Mouse (Mus musculus) lung, postnatal 0 days (tissue): ENCODE measurements around the gene Slc38a5. TPM values are rescaled to one million over a fixed set of nuclear protein-coding genes. Genes with fewer than 3 reads are reported as not detected.

Experiments
- ATAC-seq: fragments of 200-750 bp; cut with Nextera tagmentation; 2 replicates; pipeline ENCODE4 v1.8.0; 2017; ENCODE audit warnings: moderate library complexity
- DNase-seq: peaks from one replicate; pipeline ENCODE4 v3.0.0-alpha.2; 2016; ENCODE audit warnings: low spot score
- H3K27ac ChIP-seq: fragments of 300-500 bp; sonication (generic); 2 replicates; pipeline ENCODE4 v1.5.1; 2014; ENCODE audit warnings: antibody characterized with exemption, mild to moderate bottlenecking, low read length, mixed read lengths
- H3K27me3 ChIP-seq: fragments of 300-500 bp; sonication (generic); replicated peaks from 2 replicates; pipeline ENCODE4 v1.6.1; 2014; ENCODE audit warnings: low read length, mixed read lengths; ENCODE audit not compliant: insufficient read depth
- H3K36me3 ChIP-seq: fragments of 300-500 bp; sonication (generic); 2 replicates; pipeline ENCODE4 v1.6.1; 2014; ENCODE audit warnings: low read length, mixed read lengths; ENCODE audit not compliant: insufficient read depth
- H3K4me1 ChIP-seq: fragments of 300-500 bp; sonication (generic); 2 replicates; pipeline ENCODE4 v1.6.1; 2014; ENCODE audit warnings: antibody characterized with exemption, low read depth, low read length, mixed read lengths; ENCODE audit not compliant: insufficient read depth
- H3K4me2 ChIP-seq: fragments of 300-500 bp; sonication (generic); replicated peaks from 2 replicates; pipeline ENCODE4 v1.6.1; 2014; ENCODE audit warnings: low read depth, mild to moderate bottlenecking, low read length, moderate library complexity, mixed read lengths
- H3K4me3 ChIP-seq: fragments of 300-500 bp; sonication (generic); 2 replicates; pipeline ENCODE4 v1.5.1; 2014; ENCODE audit warnings: low read depth, low read length
- H3K9ac ChIP-seq: fragments of 300-500 bp; sonication (generic); replicated peaks from 2 replicates; pipeline ENCODE4 v1.6.1; 2014; ENCODE audit warnings: low read depth, mild to moderate bottlenecking
- H3K9me3 ChIP-seq: fragments of 300-500 bp; sonication (generic); 2 replicates; pipeline ENCODE4 v1.6.1; 2016; ENCODE audit warnings: low read length, mixed read lengths
- CTCF ChIP-seq: IDR thresholded peaks from 2 replicates; pipeline ENCODE4 v1.5.1; 2016; ENCODE audit warnings: antibody characterized with exemption, mild to moderate bottlenecking
- EP300 ChIP-seq: IDR thresholded peaks from 2 replicates; pipeline ENCODE4 v1.6.1; 2016; ENCODE audit warnings: antibody characterized with exemption, mild to moderate bottlenecking, control low read depth
- WGBS: fragments of 180-500 bp; shearing (Covaris S2); extraction: QIAGEN DNeasy Blood & Tissue Kit; methylation state at CpG from one replicate; pipeline ENCODE4 v1.1.7; 2014; 5-methylcytosine and 5-hydroxymethylcytosine counted together
- polyA plus RNA-seq: library from polyadenylated mRNA; unstranded; fragments of >200 nt; fragmentation: Nextera tagmentation; extraction: Ambion mirVana; gene quantifications from 2 replicates; pipeline ENCODE4 v1.2.1, GENCODE M21; 2015

Gene Slc38a5
- polyA plus RNA-seq, 1 experiment from 2014 or later: 88.1 TPM

DNA sequence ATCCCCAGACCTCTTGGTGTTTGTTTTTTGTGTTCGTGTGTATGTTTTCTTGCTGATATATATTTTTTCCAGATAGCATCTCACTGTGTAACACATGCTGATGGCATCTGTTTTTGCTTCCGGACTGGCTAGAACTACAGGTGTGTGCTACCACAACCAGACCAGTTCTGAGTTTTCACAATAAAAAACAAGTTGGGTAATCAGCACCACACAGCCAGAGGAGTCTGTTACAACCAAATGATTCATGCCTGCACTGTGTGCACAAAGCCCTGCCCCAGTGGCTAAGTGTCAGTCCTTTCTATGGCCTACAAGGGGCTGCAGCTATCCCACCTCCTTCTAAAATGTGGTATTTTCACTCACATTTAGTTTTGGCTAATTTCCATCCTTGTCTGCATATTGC lies 34.2 kb upstream of the Slc38a5 start:
- Histone ChIP-seq H3K36me3 (no peaks in the 10 kb centered on the region), H3K4me1 (no peaks in the 10 kb centered on the region), H3K27me3 (no peaks in the 10 kb centered on the region), H3K9me3 (no peaks in the 10 kb centered on the region), H3K27ac (no peak overlapping the region), H3K9ac (no peak overlapping the region), H3K4me3 (no peak overlapping the region), H3K4me2 (no peak overlapping the region)
- TF ChIP-seq CTCF (no peak), EP300 (no peak)
- WGBS: 79% methylated on average over 2 of the region's 2 CpGs
- DNase-seq (no peak), ATAC-seq (no peak)

DNA sequence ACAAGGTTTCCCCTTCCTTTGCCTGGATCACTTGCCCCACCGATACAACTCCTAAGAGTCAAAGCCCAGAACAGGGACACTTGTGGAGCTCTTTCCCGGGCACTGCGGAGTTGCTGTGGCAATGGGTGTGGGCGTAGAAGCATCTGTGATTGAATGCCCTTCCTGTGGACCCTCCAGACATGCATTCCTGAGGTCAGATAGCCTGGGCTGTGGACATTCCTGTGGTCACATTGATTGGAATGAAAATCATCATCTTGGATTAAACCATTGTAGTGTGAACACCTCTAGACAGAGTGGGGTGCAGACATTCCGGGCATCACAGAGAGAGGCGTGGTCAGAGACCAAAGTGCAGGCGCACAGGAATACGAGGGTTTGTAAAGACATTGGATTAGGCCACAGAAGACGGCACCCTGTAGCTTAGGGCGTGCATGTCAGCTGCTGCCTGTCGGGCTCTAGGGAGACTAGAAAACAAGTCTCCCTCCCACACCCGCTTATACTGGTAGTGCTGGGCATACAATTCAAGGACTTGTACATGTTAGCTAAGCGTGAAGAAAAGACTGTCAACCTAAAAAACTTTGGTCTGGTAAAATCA lies 32.0 kb upstream of the Slc38a5 start:
- Histone ChIP-seq H3K36me3 (no peaks in the 10 kb centered on the region), H3K9ac (no peak overlapping the region), H3K9me3 (no peaks in the 10 kb centered on the region), H3K4me2 (no peak overlapping the region), H3K4me1 (no peaks in the 10 kb centered on the region), H3K27ac (no peak overlapping the region), H3K27me3 (no peaks in the 10 kb centered on the region), H3K4me3 (no peak overlapping the region)
- WGBS: 65% methylated on average over 13 of the region's 13 CpGs
- no peak for TF ChIP-seq EP300
- TF ChIP-seq CTCF: no peak
- ATAC-seq: peak; percentile 82
- DNase-seq: peak; percentile 23

DNA sequence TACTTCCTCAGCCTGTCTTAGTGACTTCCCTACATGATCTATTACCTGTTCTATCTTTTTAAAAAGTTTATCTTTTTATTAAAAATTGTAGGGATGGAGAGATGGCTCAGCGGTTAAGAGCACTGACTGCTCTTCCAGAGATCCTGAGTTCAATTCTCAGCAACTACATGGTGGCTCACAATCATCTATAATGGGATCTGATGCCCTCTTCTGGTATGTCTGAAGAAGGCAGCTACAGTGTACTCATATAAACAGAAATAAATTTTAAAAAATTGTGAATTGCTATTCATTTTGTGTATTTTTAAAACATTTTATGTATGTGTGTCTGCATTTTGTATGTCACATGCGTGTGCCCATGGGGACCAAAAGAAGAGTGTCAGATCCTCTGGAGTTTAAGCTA lies 23.3 kb upstream of the Slc38a5 start:
- Histone ChIP-seq H3K4me1 (no peaks in the 10 kb centered on the region), H3K9ac (no peak overlapping the region), H3K27me3 (no peaks in the 10 kb centered on the region), H3K4me3 (no peak overlapping the region), H3K27ac (no peak overlapping the region), H3K36me3 (no peaks in the 10 kb centered on the region), H3K9me3 (no peaks in the 10 kb centered on the region), H3K4me2 (no peak overlapping the region)
- ATAC-seq (no peak), DNase-seq (no peak)
- WGBS: 78% methylated on average over 2 of the region's 2 CpGs
- TF ChIP-seq CTCF (peak; percentile 54), EP300 (no peak)

DNA sequence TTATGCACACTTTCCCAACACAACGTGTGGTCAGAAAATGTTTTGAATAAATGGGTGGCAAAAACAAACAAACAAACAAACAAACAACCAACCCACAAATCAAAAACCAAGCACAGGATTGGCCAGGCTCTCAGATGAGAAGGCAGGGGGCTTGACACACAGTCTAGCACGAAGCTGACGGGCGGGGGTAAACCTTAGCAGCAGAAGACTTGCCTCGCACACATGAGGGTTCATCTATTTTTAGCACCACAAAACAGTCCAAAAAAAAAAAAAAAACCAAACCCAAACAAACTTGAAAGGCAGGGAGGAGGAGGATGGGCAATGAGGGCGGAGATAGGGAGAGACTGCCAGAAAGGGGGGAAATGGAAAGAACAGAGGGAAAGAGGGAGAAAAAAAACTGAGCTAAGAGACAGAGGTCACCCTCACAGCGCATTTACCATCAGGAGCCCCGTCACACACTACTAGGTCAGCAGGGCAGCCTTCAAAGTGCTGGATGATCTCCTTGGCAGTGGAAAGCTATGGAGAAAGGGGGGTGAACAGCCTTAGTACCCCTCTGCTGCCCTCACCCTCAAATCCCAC lies 22.3 kb upstream of the Slc38a5 start:
- no peaks in the 10 kb centered on the region for H3K9me3 ChIP-seq
- no peaks in the 10 kb centered on the region for H3K4me1 ChIP-seq
- H3K4me3 ChIP-seq: no peak overlapping the region
- H3K27ac ChIP-seq: no peak overlapping the region
- H3K36me3 ChIP-seq: no peaks in the 10 kb centered on the region
- peak; percentile 37 for ATAC-seq
- TF ChIP-seq CTCF: no peak
- TF ChIP-seq EP300: no peak
- H3K9ac ChIP-seq: no peak overlapping the region
- H3K27me3 ChIP-seq: no peaks in the 10 kb centered on the region
- H3K4me2 ChIP-seq: no peak overlapping the region
- peak; percentile 69 for DNase-seq
- 50% methylated on average over 8 of the region's 8 CpGs for WGBS

DNA sequence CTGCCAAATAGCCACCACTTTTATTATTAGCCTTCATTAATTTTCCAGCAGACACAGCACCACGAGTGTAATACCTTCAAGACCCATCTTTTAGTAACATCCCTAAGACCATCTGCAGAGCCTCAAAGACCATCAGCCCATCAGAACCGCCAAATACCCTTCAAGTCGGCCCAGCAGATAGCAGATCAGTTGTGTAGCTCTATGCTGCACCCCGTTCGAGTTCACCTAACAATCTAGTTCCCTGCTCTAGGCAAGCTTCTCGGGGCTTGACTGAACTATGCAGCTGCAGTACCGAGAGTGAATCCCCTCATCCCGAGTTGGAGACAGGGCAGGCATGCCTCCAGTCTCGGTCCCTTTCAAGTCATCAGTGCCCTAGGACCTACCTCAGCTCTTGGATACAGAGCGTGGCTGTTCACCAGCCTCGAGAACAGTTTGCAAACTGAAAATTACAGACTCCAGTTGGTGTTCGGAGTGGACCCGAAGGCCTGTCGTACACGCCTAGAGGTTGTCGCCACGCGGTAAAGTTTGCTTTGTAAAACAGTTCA lies 19.1 kb upstream of the Slc38a5 start:
- Histone ChIP-seq H3K36me3 (no peaks in the 10 kb centered on the region), H3K9ac (peak overlapping the region; percentile 50), H3K4me1 (no peaks in the 10 kb centered on the region), H3K9me3 (no peaks in the 10 kb centered on the region), H3K4me3 (peak overlapping the region; percentile 51), H3K27ac (0 out of 2 replicates have a peak overlapping the region, but pooled peaks have one; percentile 57), H3K4me2 (peak overlapping the region; percentile 55), H3K27me3 (no peaks in the 10 kb centered on the region)
- no peak for DNase-seq
- peak; percentile 32 for ATAC-seq
- 12% methylated on average over 18 of the region's 18 CpGs for WGBS
- TF ChIP-seq CTCF: no peak
- TF ChIP-seq EP300: no peak

DNA sequence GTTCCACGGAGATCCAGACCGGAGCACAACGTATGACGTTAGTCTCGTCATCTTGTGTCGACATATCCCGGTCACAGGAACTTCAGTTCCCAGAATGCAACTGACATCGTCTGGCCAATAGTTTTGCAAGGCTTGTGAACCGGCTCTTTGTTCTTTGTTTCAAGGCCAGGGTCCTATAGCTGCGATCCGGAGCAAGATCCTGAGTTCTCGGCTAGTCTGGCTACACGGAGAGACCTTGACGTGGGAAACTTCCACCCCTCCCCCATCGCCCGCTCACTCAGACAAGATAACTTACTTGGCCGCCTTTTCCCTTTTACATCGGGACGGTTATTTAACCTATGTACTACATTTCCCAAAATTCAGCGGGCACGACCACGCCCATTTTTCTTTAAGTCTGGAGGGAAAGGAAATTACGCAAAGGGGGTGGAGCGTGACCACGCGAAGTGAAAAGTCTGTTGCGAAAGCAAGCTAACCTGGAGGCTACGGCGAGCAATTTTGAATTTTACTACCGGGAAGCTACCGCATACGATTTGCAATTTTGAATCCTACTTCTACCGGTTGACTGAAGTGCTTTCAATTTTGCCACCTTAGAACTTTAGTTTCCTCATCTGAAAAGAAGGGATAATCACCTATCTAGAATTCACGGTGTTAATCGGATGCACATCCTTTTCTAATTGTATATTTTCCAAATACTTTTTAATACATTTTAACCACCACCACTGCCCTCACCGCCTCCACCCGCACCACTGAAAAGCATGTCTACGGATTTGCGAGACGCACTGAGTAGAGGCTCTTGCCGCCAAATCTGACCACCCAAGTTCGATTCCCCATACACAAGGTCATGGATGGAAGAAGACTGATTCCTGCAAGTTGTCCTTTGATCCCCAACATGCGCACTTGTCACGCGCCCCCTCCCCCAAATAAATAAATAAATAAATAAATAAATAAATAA lies 18.3 kb upstream of the Slc38a5 start, which contains the start of gene Ftsj1:
Gene Ftsj1, minus strand, starts transcription at position 73 of the 952 bp plus-strand sequence.
- DNase-seq: peak; percentile 95
- Histone ChIP-seq H3K4me2 (peak within 1 kb of the TSS; percentile 55), H3K36me3 (no peaks in the 10 kb centered on the region), H3K9ac (peak within 1 kb of the TSS; percentile 50), H3K9me3 (no peaks in the 10 kb centered on the region), H3K4me1 (no peaks in the 10 kb centered on the region), H3K4me3 (peak within 1 kb of the TSS; percentile 51), H3K27me3 (no peaks in the 10 kb centered on the region), H3K27ac (peak within 1 kb of the TSS; percentile 57; the same call in 1 of the 2 replicates)
- peak; percentile 93 for ATAC-seq
- TF ChIP-seq CTCF (no peak), EP300 (0 out of 2 replicates have a peak, but pooled peaks have one; percentile 51)
- WGBS: 13% methylated on average over 45 of the region's 45 CpGs
